Mouse (Mus musculus) urinary bladder, postnatal 14 days (tissue): Measurements from ENCODE around the gene Cpd.
"Not testable (repeated sequence)": the region's sequence is repeated elsewhere in the genome, so short reads cannot be mapped to it uniquely, and the experiment has no call there.

Experiments
- DNase-seq: peaks from one replicate; pipeline ENCODE4 v3.0.0; 2021; ENCODE audit warnings: low spot score

The Cpd gene

GRCm38 (mm10) chr11:76847354-76847753, 536 bp upstream of the Cpd start:
- peak; percentile 0 for DNase-seq

GRCm38 (mm10) chr11:76846011-76846877, 574 bp downstream of the Cpd start:
- peak; percentile 34 for DNase-seq

- DNase-seq, result peak; percentile 6
Measured at GRCm38 (mm10) chr11:76845275-76845980, 1.4 kb downstream of the Cpd start.

- no peak for DNase-seq
Measured at GRCm38 (mm10) chr11:76838573-76838972, 8.2 kb downstream of the Cpd start.

GRCm38 (mm10) chr11:76836317-76836716, 10.5 kb downstream of the Cpd start:
- no peak for DNase-seq

GRCm38 (mm10) chr11:76835868-76836267, 10.9 kb downstream of the Cpd start:
- DNase-seq, result no peak

GRCm38 (mm10) chr11:76834665-76835064, 12.2 kb downstream of the Cpd start:
- DNase-seq, result no peak

- no peak for DNase-seq
Measured at GRCm38 (mm10) chr11:76824885-76825265, 21.9 kb downstream of the Cpd start.

GRCm38 (mm10) chr11:76824238-76824884, 22.5 kb downstream of the Cpd start:
- no peak for DNase-seq

- no peak for DNase-seq
Measured at GRCm38 (mm10) chr11:76823641-76824040, 23.2 kb downstream of the Cpd start.

GRCm38 (mm10) chr11:76821353-76821752, 25.5 kb downstream of the Cpd start:
- DNase-seq, result no peak

- no peak for DNase-seq
Measured at GRCm38 (mm10) chr11:76817664-76818063, 29.2 kb downstream of the Cpd start.

GRCm38 (mm10) chr11:76810706-76811495, 35.9 kb downstream of the Cpd start:
- DNase-seq, result peak; percentile 35

- no peak for DNase-seq
Measured at GRCm38 (mm10) chr11:76809450-76809849, 37.4 kb downstream of the Cpd start.

- no peak for DNase-seq
Measured at GRCm38 (mm10) chr11:76808550-76808949, 38.3 kb downstream of the Cpd start.

- DNase-seq, result no peak
Measured at GRCm38 (mm10) chr11:76807007-76807679, 39.7 kb downstream of the Cpd start.

GRCm38 (mm10) chr11:76806026-76806425, 40.8 kb downstream of the Cpd start:
- no peak for DNase-seq

- DNase-seq, result not testable (repeated sequence)
Measured at GRCm38 (mm10) chr11:76805072-76805471, 41.7 kb downstream of the Cpd start.

- DNase-seq, result no peak
Measured at GRCm38 (mm10) chr11:76803266-76803665, 43.6 kb downstream of the Cpd start.

GRCm38 (mm10) chr11:76797236-76797635, 49.6 kb downstream of the Cpd start:
- DNase-seq, result no peak

- no peak for DNase-seq
Measured at GRCm38 (mm10) chr11:76795326-76795725, 51.5 kb downstream of the Cpd start.
